Mouse (Mus musculus): ENCODE data around the gene Fam213b. TPM values are rescaled to one million over a fixed set of nuclear protein-coding genes. Genes with fewer than 3 reads are reported as not detected.
A peak's percentile ranks its signal among the peaks of the same experiment; 100 is the strongest.

The Fam213b gene
- polyA plus RNA-seq, 1 experiment from 2014 or later: 67.1 TPM

DNA sequence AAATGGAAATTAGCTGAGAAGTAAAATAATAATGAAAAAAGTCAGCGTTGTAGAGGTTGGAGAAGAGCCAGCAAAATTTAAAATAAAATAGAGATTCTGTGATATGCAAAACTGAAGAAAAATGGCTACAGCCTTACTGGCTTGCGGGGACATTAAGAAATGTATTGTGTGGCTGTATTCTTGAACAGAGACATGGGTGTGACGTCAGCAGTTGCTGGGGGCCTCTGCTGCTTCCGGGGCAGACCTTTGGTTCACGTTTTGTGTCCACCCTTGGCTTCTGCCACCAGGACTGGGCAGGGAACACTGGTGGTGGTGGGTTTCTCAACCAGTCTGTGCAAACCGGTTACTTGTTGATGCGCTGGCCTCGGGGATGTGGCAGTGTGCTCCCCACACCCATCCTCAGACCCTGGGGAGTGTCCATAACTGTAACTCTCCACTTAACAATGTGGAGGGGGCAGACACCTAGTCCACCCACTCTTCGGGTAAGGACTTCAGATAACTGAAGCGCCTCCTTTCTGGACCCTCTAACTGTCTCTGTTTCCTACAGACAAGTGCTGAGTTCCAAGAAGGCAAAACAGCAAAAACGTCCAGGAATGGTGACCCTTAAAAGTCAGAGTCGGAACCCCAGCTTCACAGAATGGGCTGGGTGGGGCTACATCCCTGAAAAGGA is 44.1 kb downstream of the Fam213b start:
- H3K4me1 ChIP-seq (replicated peaks): peaks cover 17% of the 10 kb centered on the region
- peak overlapping the region; percentile 54 for H3K4me3 ChIP-seq
- no peaks in the 10 kb centered on the region for H3K36me3 ChIP-seq
- WGBS: 54% methylated on average over 12 of the region's 12 CpGs
- H3K4me2 ChIP-seq: peak overlapping the region; percentile 64
- peak overlapping the region; percentile 73; the same call in 1 of the 2 replicates for H3K9ac ChIP-seq
- H3K9me3 ChIP-seq: no peaks in the 10 kb centered on the region
- H3K27ac ChIP-seq (replicated peaks): no peak overlapping the region
- no peak for ATAC-seq (ENCODE audit: low FRiP score, low read depth)
- H3K27me3 ChIP-seq: 0 out of 2 replicates have a peak, but pooled peaks cover 2% of the 10 kb centered on the region

- no peak overlapping the region for H3K9ac ChIP-seq
- no peak overlapping the region for H3K4me2 ChIP-seq
- H3K27me3 ChIP-seq: 0 out of 2 replicates have a peak, but pooled peaks cover 2% of the 10 kb centered on the region
- no peaks in the 10 kb centered on the region for H3K36me3 ChIP-seq
- peaks cover 17% of the 10 kb centered on the region for H3K4me1 ChIP-seq (replicated peaks)
- ATAC-seq (ENCODE audit: low FRiP score, low read depth): no peak
- no peak overlapping the region for H3K4me3 ChIP-seq
- 76% methylated on average over 4 of the region's 4 CpGs for WGBS
- no peaks in the 10 kb centered on the region for H3K9me3 ChIP-seq
- no peak overlapping the region for H3K27ac ChIP-seq (replicated peaks)
These were observed 45.1 kb downstream of the Fam213b start for GRCm38 (mm10) chr4:154853881-154854280.

- no peak overlapping the region for H3K9ac ChIP-seq
- H3K27ac ChIP-seq (replicated peaks): no peak overlapping the region
- 0 out of 2 replicates have a peak, but pooled peaks cover 2% of the 10 kb centered on the region for H3K27me3 ChIP-seq
- H3K36me3 ChIP-seq: no peaks in the 10 kb centered on the region
- no peaks in the 10 kb centered on the region for H3K9me3 ChIP-seq
- 100% methylated on average over 1 of the region's 1 CpGs for WGBS
- no peak for ATAC-seq (ENCODE audit: low FRiP score, low read depth)
- H3K4me2 ChIP-seq: no peak overlapping the region
- peaks cover 17% of the 10 kb centered on the region for H3K4me1 ChIP-seq (replicated peaks)
- no peak overlapping the region for H3K4me3 ChIP-seq
These were observed 46.2 kb downstream of the Fam213b start for GRCm38 (mm10) chr4:154852696-154853095.

Other genes starting within 250 kb of the Fam213b start
- gene Actrt2, start 231.3 kb downstream of the Fam213b start, polyA plus RNA-seq (2015; fragmentation: Nextera tagmentation; extraction: Ambion mirVana): not detected in 2 replicates
- gene Ttc34, start 61.7 kb downstream of the Fam213b start, polyA plus RNA-seq (2015; fragmentation: Nextera tagmentation; extraction: Ambion mirVana): 1.2 and 2.0 TPM in 2 replicates
- gene Mmel1, start 29.6 kb downstream of the Fam213b start, polyA plus RNA-seq (2015; fragmentation: Nextera tagmentation; extraction: Ambion mirVana): 0.45 and 0.86 TPM in 2 replicates
- gene Tnfrsf14, start 29.4 kb upstream of the Fam213b start, polyA plus RNA-seq (2015; fragmentation: Nextera tagmentation; extraction: Ambion mirVana): 0.64 and 0.71 TPM in 2 replicates
- 159 and 196 TPM in 2 replicates for gene Hes5, start 61.8 kb upstream of the Fam213b start, polyA plus RNA-seq (2015; fragmentation: Nextera tagmentation; extraction: Ambion mirVana)
- gene Pank4, start 65.0 kb upstream of the Fam213b start, polyA plus RNA-seq (2015; fragmentation: Nextera tagmentation; extraction: Ambion mirVana): 35.9 and 37.3 TPM in 2 replicates
- gene Plch2, start 157.6 kb upstream of the Fam213b start, polyA plus RNA-seq (2015; fragmentation: Nextera tagmentation; extraction: Ambion mirVana): 17.9 and 18.2 TPM in 2 replicates
- gene Pex10, start 167.9 kb upstream of the Fam213b start, polyA plus RNA-seq (2015; fragmentation: Nextera tagmentation; extraction: Ambion mirVana): 22.3 and 23.9 TPM in 2 replicates
- gene Rer1, start 187.2 kb upstream of the Fam213b start, polyA plus RNA-seq (2015; fragmentation: Nextera tagmentation; extraction: Ambion mirVana): 124 and 125 TPM in 2 replicates
- gene Morn1, start 187.4 kb upstream of the Fam213b start, polyA plus RNA-seq (2015; fragmentation: Nextera tagmentation; extraction: Ambion mirVana): 8.1 and 10.0 TPM in 2 replicates